Mouse (Mus musculus): Measurements from ENCODE around the gene Mrpl16.

- no peak for TF ChIP-seq CTCF (IDR thresholded peaks at IDR 0.05; ENCODE audit: extremely low read depth, insufficient read length, insufficient replicate concordance, low read depth, low read length)
- TF ChIP-seq POLR2A (IDR thresholded peaks at IDR 0.05; ENCODE audit: low read depth, low read length), result no peak
These were observed 42.9 kb downstream of the Mrpl16 start for GRCm38 (mm10) chr19:11813136-11813535.

Measured in small intestine, adult 2 months (tissue).